Mouse (Mus musculus) frontal cortex, postnatal 10 days (tissue): ENCODE results near the gene Snrnp25.

Source experiments
- DNase-seq, 2 experiments: peaks; one replicate each; pipeline ENCODE4 v3.0.0; 2022; ENCODE audit warnings: low spot score in 2 of 2, mixed read lengths in 1 of 2

The Snrnp25 gene

GRCm38 (mm10) chr11:32205058-32205873 lies at the start of gene Snrnp25:
Snrnp25 (plus strand) TSS chr11:32205415.
- DNase-seq: peak; percentile 93 to 94

- DNase-seq: no peak
These were observed 48.2 kb upstream of the Snrnp25 start for GRCm38 (mm10) chr11:32156854-32157630.

- DNase-seq: peak; percentile 69 to 70
These were observed 47.2 kb upstream of the Snrnp25 start for GRCm38 (mm10) chr11:32157791-32158594.

- DNase-seq: no peak
These were observed 46.0 kb upstream of the Snrnp25 start for GRCm38 (mm10) chr11:32159176-32159575.

- no peak for DNase-seq
These were observed 44.9 kb upstream of the Snrnp25 start for GRCm38 (mm10) chr11:32160341-32160740.

- DNase-seq: no peak
These were observed 43.7 kb upstream of the Snrnp25 start for GRCm38 (mm10) chr11:32161500-32161899.

- peak; percentile 84 to 88 for DNase-seq
These were observed 43.1 kb upstream of the Snrnp25 start for GRCm38 (mm10) chr11:32161922-32162804.

- DNase-seq: no peak
These were observed 38.5 kb upstream of the Snrnp25 start for GRCm38 (mm10) chr11:32166683-32167082.

- DNase-seq: no peak
These were observed 26.7 kb upstream of the Snrnp25 start for GRCm38 (mm10) chr11:32178506-32178905.

- DNase-seq: no peak
These were observed 24.0 kb upstream of the Snrnp25 start for GRCm38 (mm10) chr11:32181246-32181645.

GRCm38 (mm10) chr11:32181973-32182868 lies 23.0 kb upstream of the Snrnp25 start:
- DNase-seq: peak; percentile 54 to 84

GRCm38 (mm10) chr11:32184469-32184868 lies 20.7 kb upstream of the Snrnp25 start:
- no peak for DNase-seq

- no peak for DNase-seq
These were observed 19.2 kb upstream of the Snrnp25 start for GRCm38 (mm10) chr11:32186031-32186430.

- DNase-seq: no peak
These were observed 18.0 kb upstream of the Snrnp25 start for GRCm38 (mm10) chr11:32187256-32187655.

GRCm38 (mm10) chr11:32188881-32189280 lies 16.3 kb upstream of the Snrnp25 start:
- no peak for DNase-seq

- DNase-seq: no peak
These were observed 15.8 kb upstream of the Snrnp25 start for GRCm38 (mm10) chr11:32189434-32189833.

- no peak for DNase-seq
These were observed 15.1 kb upstream of the Snrnp25 start for GRCm38 (mm10) chr11:32190119-32190518.

- no peak for DNase-seq
These were observed 14.6 kb upstream of the Snrnp25 start for GRCm38 (mm10) chr11:32190603-32191110.

GRCm38 (mm10) chr11:32193156-32193555 lies 12.1 kb upstream of the Snrnp25 start:
- DNase-seq: no peak

- DNase-seq: no peak
These were observed 11.1 kb upstream of the Snrnp25 start for GRCm38 (mm10) chr11:32194086-32194485.
